Mouse (Mus musculus) kidney, adult 2 months (tissue): ENCODE measurements around the gene Styxl1.

ENCODE experiments used
- CTCF ChIP-seq: fragments of 200-500 bp; conservative IDR thresholded peaks from 2 replicates; pipeline ENCODE4 v1.5.1; 2011; ENCODE audit warnings: low read depth, mild to moderate bottlenecking, control low read depth, low read length, moderate library complexity, mixed read lengths; ENCODE audit not compliant: insufficient read depth, insufficient read length
- POLR2A ChIP-seq: fragments of 200-500 bp; IDR thresholded peaks from one replicate; pipeline ENCODE4 v1.6.1; 2011; ENCODE audit warnings: low read depth, low read length, control low read depth

- TF ChIP-seq CTCF: no peak
- no peak for TF ChIP-seq POLR2A
Observed at GRCm38 (mm10) chr5:135761881-135762280, 16.3 kb downstream of the Styxl1 start.
